Mouse (Mus musculus): ENCODE data around the gene Serp1. TPM values are rescaled to one million over a fixed set of nuclear protein-coding genes. Genes with fewer than 3 reads are reported as not detected.

The Serp1 gene
- 166 and 175 TPM in 2 replicates for polyA plus RNA-seq (2015; fragmentation: Nextera tagmentation; extraction: Ambion mirVana)

- ATAC-seq (ENCODE audit: low FRiP score, low TSS enrichment) (peak; percentile 99), DNase-seq (ENCODE audit: low spot score) (peak; percentile 99)
- H3K4me3 ChIP-seq (ENCODE audit: low read depth, low read length) = peak within 1 kb of the TSS; percentile 89
- peak within 1 kb of the TSS; percentile 98 for H3K27ac ChIP-seq (replicated peaks)
- no peak for TF ChIP-seq EP300 (optimal IDR thresholded peaks at IDR 0.05)
- TF ChIP-seq CTCF (IDR thresholded peaks at IDR 0.05; ENCODE audit: low read depth) = 0 out of 2 replicates have a peak, but pooled peaks have one; percentile 1
- H3K9me3 ChIP-seq (ENCODE audit: control insufficient read depth, low read length) = no peaks in the 10 kb centered on the region
- H3K27me3 ChIP-seq (ENCODE audit: control insufficient read depth, insufficient read depth, low read length) = no peaks in the 10 kb centered on the region
- H3K4me2 ChIP-seq (replicated peaks; ENCODE audit: low read depth) = peak within 1 kb of the TSS; percentile 75
- WGBS = under 1% methylated on average over 57 of the region's 57 CpGs
- 0 out of 2 replicates have a peak, but pooled peaks cover under 1% of the 10 kb centered on the region for H3K36me3 ChIP-seq (ENCODE audit: control insufficient read depth, insufficient read depth, low read length)
- peak within 1 kb of the TSS; percentile 98 for H3K9ac ChIP-seq (ENCODE audit: low read length)
- no peaks in the 10 kb centered on the region for H3K4me1 ChIP-seq (replicated peaks; ENCODE audit: control insufficient read depth, insufficient read depth)
Measured at GRCm38 (mm10) chr3:58525652-58526407, at the start of gene Serp1, which contains the start of gene Eif2a. TSS of gene Serp1 (minus strand) at chr3:58525892. TSS of gene Eif2a (plus strand) at chr3:58525821.

- Histone ChIP-seq H3K4me3 (ENCODE audit: low read depth, low read length) (no peak overlapping the region), H3K4me2 (replicated peaks; ENCODE audit: low read depth) (no peak overlapping the region), H3K9me3 (ENCODE audit: control insufficient read depth, low read length) (no peaks in the 10 kb centered on the region), H3K27ac (replicated peaks) (no peak overlapping the region), H3K4me1 (replicated peaks; ENCODE audit: control insufficient read depth, insufficient read depth) (no peaks in the 10 kb centered on the region), H3K36me3 (ENCODE audit: control insufficient read depth, insufficient read depth, low read length) (no peaks in the 10 kb centered on the region), H3K27me3 (ENCODE audit: control insufficient read depth, insufficient read depth, low read length) (no peaks in the 10 kb centered on the region), H3K9ac (ENCODE audit: low read length) (no peak overlapping the region)
- TF ChIP-seq CTCF (IDR thresholded peaks at IDR 0.05; ENCODE audit: low read depth) = no peak
- no peak for TF ChIP-seq EP300 (optimal IDR thresholded peaks at IDR 0.05)
- DNase-seq (ENCODE audit: low spot score) = no peak
- WGBS = 79% methylated on average over 3 of the region's 3 CpGs
- no peak for ATAC-seq (ENCODE audit: low FRiP score, low TSS enrichment)
Measured at GRCm38 (mm10) chr3:58570821-58571220, 45.1 kb upstream of the Serp1 start.

GRCm38 (mm10) chr3:58561437-58561836, 35.7 kb upstream of the Serp1 start:
- no peaks in the 10 kb centered on the region for H3K27me3 ChIP-seq (ENCODE audit: control insufficient read depth, insufficient read depth, low read length)
- WGBS = 40% methylated on average over 2 of the region's 2 CpGs
- DNase-seq (ENCODE audit: low spot score) = no peak
- H3K9me3 ChIP-seq (ENCODE audit: control insufficient read depth, low read length) = no peaks in the 10 kb centered on the region
- ATAC-seq (ENCODE audit: low FRiP score, low TSS enrichment) = no peak
- no peaks in the 10 kb centered on the region for H3K4me1 ChIP-seq (replicated peaks; ENCODE audit: control insufficient read depth, insufficient read depth)
- H3K4me3 ChIP-seq (ENCODE audit: low read depth, low read length) = no peak overlapping the region
- TF ChIP-seq EP300 (optimal IDR thresholded peaks at IDR 0.05) (no peak), CTCF (IDR thresholded peaks at IDR 0.05; ENCODE audit: low read depth) (no peak)
- no peak overlapping the region for H3K27ac ChIP-seq (replicated peaks)
- H3K4me2 ChIP-seq (replicated peaks; ENCODE audit: low read depth) = no peak overlapping the region
- no peaks in the 10 kb centered on the region for H3K36me3 ChIP-seq (ENCODE audit: control insufficient read depth, insufficient read depth, low read length)
- no peak overlapping the region for H3K9ac ChIP-seq (ENCODE audit: low read length)

- no peaks in the 10 kb centered on the region for H3K9me3 ChIP-seq (ENCODE audit: control insufficient read depth, low read length)
- ATAC-seq (ENCODE audit: low FRiP score, low TSS enrichment) (no peak), DNase-seq (ENCODE audit: low spot score) (no peak)
- no peak overlapping the region for H3K4me3 ChIP-seq (ENCODE audit: low read depth, low read length)
- WGBS = 51% methylated on average over 2 of the region's 2 CpGs
- no peak overlapping the region for H3K9ac ChIP-seq (ENCODE audit: low read length)
- no peaks in the 10 kb centered on the region for H3K27me3 ChIP-seq (ENCODE audit: control insufficient read depth, insufficient read depth, low read length)
- no peaks in the 10 kb centered on the region for H3K4me1 ChIP-seq (replicated peaks; ENCODE audit: control insufficient read depth, insufficient read depth)
- H3K27ac ChIP-seq (replicated peaks) = no peak overlapping the region
- H3K36me3 ChIP-seq (ENCODE audit: control insufficient read depth, insufficient read depth, low read length) = no peaks in the 10 kb centered on the region; the same call in 1 of the 2 replicates
- TF ChIP-seq CTCF (IDR thresholded peaks at IDR 0.05; ENCODE audit: low read depth) (no peak), EP300 (optimal IDR thresholded peaks at IDR 0.05) (no peak)
- H3K4me2 ChIP-seq (replicated peaks; ENCODE audit: low read depth) = no peak overlapping the region
Measured at GRCm38 (mm10) chr3:58559887-58560286, 34.2 kb upstream of the Serp1 start.

GRCm38 (mm10) chr3:58556649-58557048, 31.0 kb upstream of the Serp1 start:
- Histone ChIP-seq H3K9me3 (ENCODE audit: control insufficient read depth, low read length) (no peaks in the 10 kb centered on the region), H3K36me3 (ENCODE audit: control insufficient read depth, insufficient read depth, low read length) (no peaks in the 10 kb centered on the region; the same call in 1 of the 2 replicates), H3K4me1 (replicated peaks; ENCODE audit: control insufficient read depth, insufficient read depth) (no peaks in the 10 kb centered on the region), H3K9ac (ENCODE audit: low read length) (no peak overlapping the region), H3K27me3 (ENCODE audit: control insufficient read depth, insufficient read depth, low read length) (no peaks in the 10 kb centered on the region), H3K4me2 (replicated peaks; ENCODE audit: low read depth) (no peak overlapping the region), H3K27ac (replicated peaks) (no peak overlapping the region), H3K4me3 (ENCODE audit: low read depth, low read length) (no peak overlapping the region)
- TF ChIP-seq CTCF (IDR thresholded peaks at IDR 0.05; ENCODE audit: low read depth) (no peak), EP300 (optimal IDR thresholded peaks at IDR 0.05) (no peak)
- 84% methylated on average over 7 of the region's 7 CpGs for WGBS
- no peak for DNase-seq (ENCODE audit: low spot score)
- ATAC-seq (ENCODE audit: low FRiP score, low TSS enrichment) = no peak
